Mouse (Mus musculus) lung, postnatal 25 days (tissue): Measurements from ENCODE around the gene Exoc7.

Experiments
- DNase-seq: peaks from one replicate; pipeline ENCODE4 v3.0.0; 2022; ENCODE audit warnings: low spot score

Gene Exoc7

DNA sequence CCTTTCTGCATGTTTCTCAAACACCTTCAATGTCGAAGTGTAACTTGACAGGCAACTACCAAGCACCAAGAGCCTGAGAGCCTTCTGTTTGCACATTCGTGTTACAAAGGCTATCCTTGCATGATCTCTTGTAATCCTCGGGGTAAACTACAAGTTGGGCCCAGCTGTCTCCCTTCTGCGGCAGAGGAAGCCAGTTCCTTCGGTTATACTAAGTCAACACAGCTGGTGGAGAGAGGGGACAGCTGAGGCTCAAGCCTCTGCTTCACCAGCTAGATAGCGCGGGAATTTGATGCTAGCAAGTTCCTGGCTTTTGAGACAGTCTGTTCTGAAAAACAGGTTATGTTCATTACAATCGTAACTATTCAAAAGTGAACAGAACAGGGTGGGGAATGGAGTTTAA is 5.3 kb upstream of the Exoc7 start:
- no peak for DNase-seq

DNA sequence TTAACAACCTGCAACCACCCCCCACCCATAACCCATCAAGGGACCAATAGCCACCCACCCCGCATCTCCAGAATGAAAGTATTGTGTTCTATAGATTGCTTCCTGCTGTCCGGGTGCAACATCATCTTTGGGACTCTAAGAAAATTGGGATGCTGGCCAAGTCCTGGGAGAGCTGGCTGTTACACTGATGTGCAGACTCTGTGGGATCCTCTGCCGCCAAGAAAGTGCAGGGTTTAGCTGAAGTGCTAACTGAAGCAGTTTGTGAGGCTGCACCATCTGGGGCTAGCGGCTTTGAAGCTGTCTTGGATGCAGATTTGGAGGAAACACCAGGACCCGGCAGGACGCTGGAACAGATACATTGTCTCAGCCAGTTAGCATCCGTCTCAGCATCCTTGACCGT is 4.1 kb upstream of the Exoc7 start:
- DNase-seq, result no peak

DNA sequence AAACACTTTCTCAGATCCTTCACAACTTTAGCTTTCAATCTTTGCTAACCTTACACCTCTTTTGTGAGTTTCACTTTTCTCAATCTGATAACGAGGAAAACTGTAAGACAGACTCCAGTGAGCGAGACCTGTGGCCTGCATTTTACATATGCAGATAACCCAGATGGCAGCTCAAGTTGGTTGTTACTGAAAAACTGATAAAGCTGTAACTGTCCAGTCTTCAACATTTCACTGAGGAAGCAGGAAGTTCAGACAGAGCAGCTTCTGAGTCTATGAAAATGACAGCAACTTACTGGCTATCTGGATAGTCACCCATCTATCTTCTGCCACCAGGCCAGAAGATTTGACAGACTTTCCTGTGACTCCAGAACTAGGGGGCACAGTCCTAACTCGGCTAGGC is 2.6 kb upstream of the Exoc7 start:
- no peak for DNase-seq

DNA sequence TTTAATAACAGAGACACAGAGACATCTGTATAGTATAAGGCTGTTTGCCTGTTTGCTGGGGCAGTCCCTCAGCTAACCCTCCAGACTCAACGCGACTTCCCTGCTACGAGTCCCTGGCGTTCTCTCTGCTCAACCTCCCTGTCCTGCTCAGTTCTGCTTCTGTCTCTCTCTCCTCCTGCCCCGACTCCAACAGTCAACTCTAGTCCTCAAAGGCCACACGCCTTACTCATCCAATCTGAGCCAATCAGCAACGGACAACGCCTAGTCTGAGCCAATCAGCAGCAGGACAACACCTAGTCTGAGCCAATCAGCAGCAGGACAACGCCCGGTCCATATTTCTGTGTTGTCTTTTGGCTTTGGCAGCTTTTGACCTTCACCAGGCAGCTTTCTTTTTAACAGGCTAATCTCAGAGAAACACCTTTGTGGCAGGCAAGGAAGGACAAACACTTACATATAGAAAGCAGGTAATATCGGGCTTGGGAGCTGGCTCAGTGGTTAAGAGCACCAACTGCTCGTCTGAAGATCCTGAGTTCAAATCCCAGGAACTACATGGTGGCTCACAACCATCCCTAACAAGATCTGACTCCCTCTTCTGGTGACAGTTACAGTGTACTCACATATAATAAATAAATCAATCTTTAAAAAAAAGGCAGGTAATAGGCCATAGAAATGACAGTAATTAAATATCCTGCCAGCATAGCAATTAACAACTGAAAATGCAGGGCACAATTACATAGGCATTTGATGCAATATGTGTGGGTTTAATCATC is 914 bp upstream of the Exoc7 start:
- DNase-seq, result no peak

DNA sequence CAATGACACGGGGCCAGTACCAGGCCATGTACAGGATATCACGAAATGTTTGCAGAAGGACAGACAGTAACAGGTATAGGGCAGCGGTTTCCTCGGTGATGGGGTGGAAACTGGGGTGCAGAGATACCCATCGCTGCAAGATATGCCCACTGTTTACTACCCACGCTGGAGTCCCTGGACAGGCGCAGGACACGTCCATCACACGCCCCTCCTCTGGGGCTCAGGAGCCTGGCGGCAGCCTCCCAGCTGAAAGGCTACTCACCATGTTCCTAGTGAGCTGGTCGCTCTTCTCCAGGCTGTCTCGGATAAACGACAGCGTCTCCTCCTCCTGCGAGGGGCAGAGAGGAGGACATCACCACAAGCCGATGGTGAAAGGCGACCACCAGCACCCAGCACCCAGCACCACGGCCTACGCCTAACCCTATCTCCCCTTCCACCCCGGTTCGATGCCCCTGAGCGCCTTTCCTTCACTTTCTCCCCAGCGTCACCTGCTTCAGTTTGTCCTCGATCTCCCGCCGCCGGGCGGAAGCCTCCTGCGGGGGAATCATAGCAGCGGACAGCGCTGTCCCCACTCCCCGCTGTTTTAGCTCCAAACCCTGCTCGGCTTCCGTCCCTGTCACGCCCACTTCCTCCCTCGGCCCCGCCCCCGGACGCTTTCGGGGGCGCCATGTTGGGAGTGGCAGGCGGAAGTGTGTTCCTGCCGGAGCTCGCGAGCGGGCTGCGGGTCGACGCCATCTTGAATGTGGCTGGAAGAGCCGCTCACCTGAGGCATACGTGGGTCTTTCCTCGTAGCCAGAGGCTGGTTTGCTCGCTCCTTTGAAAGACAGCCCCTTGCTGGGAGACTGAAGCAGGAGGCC is 679 bp downstream of the Exoc7 start:
- DNase-seq, result peak; percentile 91

DNA sequence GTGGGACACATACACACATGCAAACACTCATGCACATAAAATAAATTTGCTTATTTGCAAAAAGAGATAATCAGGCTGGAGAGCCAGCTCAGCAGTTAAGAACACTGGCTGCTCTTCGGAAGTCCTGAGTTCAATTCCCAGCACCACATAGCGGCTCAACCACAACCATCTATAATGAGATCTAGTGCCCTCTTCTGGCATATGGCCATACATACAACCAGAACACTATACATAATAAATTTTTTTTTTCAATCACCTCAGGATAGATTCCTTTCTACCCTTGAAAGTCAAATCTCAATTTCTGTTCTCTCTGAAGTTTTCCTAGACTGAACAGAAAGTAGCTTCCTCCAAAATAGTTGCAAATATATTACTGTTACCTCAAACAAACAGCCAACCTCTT is 1.6 kb downstream of the Exoc7 start:
- DNase-seq, result no peak

DNA sequence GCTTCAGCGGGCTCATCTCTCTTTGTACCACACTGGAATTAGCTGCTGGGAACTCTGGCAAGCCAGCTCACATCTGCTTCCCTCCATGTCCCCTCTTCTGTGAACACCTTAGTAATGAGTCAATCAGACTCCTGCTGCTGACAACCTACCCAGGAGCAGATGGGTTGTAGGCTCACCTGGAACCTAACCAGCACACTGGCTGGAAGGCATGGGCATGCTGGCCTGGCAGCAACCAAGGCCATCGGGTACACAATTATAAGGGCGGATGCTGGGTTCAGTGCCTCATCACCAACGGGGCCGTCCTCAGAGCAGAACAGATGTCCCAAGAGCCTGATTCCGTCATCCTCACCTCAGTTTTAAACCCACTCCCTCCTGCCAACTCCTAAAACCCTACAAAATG is 8.4 kb downstream of the Exoc7 start:
- no peak for DNase-seq

DNA sequence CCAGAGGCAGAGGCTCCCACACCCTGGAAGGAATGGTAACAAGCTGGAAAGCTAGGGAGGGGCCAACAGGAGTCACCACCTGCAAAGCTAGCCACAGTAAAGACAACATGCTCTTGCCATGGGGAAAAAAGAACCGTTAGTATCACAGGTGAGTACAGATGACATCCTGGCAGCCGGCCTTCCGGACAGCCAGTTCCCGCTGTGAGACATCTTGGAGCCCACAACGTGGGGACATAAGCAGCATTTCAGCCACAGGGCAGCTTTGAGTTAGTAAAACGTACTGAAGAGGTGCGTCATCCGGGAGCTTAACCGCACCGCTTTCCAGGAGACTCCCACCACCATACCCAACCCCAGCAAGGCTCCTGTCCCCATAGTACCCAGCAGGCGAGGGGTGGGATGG is 8.8 kb downstream of the Exoc7 start:
- no peak for DNase-seq

DNA sequence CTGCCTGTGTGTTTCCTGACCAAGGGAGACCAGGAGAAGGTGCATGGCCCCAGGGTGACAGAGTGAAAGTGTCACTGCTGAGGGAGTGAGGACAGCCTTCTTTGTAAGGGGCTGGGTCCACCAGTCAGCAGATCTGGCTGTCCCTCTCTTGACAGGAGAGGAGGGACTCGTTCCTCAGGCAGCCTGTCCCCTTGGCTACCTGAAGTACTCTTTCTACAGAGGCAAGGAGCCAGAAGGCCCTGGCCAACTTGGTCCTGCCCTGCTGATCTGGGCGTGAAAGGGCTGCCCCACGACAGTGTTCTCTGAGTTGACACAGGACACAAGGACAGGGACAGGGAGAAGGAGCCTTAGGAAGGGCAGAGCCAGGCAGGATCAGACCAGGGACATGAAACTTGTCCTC is 10.0 kb downstream of the Exoc7 start:
- DNase-seq, result no peak

DNA sequence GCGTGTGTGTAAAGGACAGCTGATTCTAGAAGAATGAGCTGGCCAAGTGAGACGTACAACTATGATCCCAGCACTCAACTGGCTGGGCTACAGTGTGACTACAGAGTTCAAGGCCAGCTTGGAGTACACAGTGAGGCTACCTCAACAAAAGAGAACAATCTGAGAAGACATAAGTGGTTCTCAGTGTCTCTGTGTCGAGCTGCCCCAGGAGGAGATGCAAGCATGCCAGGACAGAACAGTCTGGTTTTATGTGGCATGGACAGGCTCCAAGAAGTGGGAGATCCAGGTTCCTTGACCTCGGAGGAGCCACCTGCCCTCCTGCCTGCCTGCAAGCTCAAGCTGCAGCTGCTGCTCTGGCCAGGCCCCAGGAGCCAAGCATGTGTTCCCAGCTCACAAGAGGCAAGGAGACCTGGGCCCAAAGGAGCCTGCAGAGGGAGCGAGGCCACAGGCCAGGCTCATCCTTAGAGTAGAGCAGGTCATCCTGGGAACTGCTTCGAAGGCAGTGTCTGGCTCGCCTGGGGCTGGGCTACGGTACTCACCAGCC is 10.8 kb downstream of the Exoc7 start:
- no peak for DNase-seq

DNA sequence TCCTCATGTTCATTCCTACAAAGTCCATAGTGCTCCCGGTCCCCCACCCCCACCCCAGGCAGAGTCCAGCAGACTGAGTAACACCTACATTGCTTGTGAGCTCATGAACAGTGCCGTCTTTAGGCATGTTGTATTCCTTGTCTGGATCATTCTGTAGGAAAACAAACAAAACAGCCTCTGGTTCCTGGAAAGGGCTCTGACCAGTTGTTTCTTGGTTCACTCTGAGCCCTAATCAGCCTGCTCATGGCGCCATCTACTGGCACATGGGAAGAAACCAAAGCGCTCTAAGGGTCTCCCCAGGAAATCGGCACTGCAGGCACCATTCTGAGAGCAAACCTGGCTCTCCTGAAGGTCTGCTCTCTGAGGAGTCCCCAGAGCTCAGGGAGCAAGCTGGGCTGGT is 12.7 kb downstream of the Exoc7 start:
- DNase-seq, result peak; percentile 59

DNA sequence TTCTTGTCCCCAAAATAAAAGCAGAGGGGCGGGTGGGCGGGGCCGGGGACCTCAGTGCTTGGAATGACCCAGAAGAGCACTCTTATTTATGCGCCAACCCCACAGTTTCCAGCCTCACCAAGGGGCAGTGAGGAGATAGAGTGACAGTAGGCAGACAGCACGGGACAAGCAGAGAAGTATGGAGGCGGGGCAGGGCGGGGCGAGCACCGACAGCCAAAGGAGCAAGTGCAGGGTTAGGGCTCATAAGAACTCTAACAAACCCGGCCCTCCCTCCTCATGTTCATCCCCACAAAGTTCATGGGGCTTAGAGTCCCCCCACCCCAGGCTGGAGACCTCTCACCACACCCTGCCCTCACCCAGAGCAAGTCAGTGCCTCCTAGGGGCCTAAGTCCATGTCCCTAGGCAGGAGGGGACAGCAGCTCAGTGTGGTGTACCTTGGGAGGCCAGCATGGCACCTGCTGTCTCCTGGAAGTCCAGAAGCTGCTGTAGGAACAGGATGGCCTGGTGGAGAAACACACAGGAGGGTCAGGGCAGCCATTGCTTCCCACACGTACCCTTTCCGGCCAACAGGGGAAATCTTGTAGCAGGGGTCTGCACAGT is 13.4 kb downstream of the Exoc7 start:
- DNase-seq, result no peak

DNA sequence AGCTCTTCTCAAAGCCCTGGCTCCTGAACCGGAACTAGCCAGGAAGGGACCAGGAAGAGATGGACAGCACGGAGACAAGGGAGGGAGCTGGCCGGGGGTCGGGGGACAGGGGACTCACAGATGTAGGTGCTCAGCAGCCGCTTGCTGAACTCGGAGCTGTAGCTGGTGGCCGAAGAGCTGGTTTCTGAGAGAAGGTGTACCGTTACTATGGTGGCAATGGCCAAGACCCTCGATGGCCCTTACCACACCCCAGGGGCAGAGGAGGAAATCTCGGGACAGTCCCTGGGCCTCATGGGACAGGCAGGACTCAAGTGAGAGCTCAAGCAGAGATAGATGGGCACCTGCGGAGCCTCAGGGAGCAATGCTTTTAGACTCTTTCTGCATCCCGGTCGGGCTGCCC is 14.6 kb downstream of the Exoc7 start:
- DNase-seq, result no peak

DNA sequence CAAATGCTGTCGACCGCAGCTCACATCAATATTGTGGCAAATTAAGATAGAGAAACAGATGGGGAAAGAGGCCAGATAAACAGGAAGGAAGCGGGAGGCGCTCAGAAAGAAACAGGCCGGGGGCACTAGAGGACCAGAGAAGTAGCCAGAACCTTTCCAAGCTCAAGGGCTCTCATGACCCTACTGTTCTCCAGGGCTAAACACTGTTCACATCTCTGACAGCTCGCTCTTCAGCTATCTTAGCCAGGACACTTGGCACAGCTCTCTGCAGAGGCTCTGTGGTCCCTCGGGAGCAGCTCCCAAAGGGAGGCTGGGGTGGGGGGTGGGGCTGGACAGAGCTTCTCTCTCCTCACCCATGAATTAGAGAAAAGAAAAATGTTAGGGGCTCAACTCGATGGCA is 16.5 kb downstream of the Exoc7 start:
- no peak for DNase-seq

DNA sequence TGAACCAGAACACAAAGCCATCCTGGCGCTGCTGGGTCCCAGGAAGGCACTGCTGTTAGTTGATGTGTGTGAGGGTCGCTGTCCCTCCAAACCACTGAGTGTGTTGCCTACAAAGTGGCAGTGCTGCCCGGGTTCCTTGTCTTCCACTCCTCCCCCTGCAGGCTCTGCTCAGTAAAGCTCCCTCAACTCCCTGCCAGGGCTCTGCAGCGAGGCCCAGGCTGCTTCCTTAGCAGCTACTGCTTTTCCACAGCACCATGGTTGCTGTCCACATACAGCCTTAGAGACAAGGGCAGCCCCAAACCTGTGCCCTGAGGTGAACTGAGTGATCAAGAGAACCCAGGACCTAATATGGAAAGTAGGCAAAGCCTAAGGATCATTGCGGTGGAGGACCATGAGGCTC is 19.7 kb downstream of the Exoc7 start:
- DNase-seq, result no peak

DNA sequence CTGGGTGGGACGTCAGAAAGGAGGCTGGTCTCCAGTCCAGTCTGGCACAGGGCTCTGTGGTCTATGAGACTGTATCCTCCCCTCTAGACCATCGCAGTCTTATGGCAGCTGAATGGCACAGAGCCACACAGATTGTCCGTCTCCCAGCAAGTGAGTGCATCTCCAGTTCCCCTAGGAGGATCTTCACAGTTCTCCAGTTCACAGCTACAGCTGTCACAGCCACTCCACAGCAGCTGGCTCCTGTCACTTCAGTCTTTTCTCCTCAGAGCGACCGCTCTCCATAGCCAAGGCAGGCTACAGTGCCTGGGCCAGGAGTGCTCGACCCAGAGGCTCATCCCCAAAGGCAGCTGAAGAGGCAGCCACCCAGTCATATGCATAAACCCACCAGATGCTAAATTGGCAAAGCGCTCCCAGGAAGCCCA is 21.3 kb downstream of the Exoc7 start:
- DNase-seq, result peak; percentile 16

DNA sequence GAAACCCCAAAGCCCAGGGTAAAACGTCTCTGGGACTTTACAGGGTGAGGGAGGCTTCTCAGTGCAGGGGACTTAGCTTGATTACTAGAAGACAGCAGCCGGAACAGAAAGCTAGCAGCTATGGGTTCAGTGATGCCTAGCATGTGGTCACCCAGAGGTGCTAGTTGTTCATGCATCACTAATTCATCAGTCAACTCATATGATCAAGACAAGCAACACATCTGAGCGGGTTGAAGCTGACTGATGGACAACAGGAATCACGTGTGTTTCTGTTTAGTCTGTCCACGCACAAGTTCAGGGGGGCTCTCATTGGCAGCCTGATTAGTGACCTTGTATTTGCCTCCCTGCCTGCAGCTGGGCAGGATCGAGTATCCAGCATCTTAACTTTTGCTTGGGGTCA is 23.1 kb downstream of the Exoc7 start:
- no peak for DNase-seq

DNA sequence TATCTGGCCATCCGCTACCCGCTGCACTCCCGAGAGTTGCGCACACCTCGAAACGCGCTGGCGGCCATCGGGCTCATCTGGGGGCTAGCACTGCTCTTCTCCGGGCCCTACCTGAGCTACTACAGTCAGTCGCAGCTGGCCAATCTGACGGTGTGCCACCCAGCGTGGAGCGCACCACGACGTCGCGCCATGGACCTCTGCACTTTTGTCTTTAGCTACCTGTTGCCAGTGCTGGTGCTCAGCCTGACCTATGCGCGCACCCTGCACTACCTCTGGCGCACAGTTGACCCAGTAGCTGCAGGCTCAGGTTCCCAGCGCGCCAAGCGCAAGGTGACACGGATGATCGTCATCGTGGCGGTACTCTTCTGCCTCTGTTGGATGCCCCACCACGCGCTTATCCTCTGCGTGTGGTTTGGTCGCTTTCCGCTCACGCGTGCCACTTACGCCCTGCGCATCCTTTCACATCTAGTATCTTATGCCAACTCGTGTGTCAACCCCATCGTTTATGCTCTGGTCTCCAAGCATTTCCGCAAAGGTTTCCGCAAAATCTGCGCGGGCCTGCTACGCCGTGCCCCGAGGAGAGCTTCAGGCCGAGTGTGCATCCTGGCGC is 24.0 kb downstream of the Exoc7 start:
- no peak for DNase-seq

DNA sequence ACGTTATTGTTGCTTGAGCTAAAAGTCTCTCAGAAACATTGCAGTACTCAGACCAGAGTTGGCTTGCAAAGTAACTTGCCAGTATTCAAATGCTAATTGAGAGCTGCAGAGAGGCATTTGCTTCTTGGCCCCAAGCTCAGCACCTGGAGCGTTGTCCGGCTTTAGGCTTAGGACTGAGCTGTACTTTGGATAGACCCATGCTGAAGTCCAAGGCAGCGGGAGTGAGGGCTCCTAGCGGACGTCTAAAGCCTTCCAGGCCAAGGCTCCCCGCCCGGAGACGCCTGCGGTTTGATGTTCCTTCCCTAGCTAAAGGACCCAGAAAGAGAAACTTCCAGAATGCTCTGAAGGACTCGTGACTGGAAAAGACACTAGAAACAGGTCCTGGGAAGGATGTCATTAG is 24.9 kb downstream of the Exoc7 start:
- no peak for DNase-seq

DNA sequence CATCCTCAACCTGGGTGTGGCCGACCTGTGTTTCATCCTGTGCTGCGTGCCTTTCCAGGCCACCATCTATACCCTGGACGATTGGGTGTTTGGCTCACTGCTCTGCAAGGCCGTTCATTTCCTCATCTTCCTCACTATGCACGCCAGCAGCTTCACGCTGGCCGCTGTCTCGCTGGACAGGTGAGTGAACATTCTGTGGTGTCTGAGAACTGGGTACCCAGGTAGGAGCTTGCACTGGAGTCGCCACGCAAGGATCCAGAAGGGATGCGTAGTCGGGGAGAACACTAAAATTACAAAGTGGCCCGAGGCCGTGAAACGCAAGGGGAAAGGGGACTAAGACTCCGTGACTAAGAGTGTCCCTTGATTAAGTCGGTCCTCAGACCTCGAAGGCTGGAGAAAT is 25.4 kb downstream of the Exoc7 start:
- no peak for DNase-seq

DNA sequence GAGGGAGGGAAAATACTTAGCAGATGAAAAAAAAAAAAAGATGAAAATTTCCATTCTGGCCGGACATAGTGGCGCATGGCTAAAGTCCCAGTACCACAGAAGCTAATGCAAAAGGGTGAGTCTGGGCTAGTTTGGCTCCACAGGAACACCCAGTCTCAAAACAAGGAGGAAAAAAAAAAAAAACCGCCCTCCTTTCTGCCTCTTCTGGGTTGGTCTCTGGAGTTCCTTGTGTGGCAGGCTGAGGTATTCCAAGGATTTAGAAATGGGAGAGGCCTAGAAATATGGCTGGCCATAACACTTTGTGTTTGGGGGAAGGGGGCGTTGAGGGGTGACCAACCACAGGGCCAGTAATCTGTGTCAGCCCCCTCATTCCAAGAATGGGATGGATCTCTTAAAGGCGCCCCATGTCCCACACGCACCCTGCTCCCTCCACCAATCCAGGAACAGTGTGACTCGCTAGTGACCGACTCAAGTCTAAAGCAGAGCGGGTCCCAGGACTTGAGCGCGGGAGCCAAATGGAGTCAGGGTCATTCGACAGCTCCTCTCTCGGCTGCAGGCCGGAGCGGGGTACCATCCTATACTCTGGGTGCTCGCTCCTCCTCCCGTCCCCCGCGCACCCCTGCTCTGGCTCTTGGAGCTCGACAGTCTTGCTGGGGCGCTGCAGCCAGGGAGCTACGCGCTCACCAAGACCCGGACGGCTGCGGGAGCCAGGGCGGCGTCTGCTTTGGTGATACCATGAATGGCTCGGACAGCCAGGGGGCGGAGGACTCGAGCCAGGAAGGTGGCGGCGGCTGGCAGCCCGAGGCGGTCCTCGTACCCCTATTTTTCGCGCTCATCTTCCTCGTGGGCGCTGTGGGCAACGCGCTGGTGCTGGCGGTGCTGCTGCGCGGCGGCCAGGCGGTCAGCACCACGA is 26.0 kb downstream of the Exoc7 start, which contains the start of gene Galr2:
Galr2 (plus strand) TSS at position 189 of the 913 bp plus-strand sequence.
- no peak for DNase-seq
